Mouse (Mus musculus) T-cell, adult 2 months (primary cell): Measurements from ENCODE around the gene Cmc2.

Experiments used
- DNase-seq: peaks from one replicate; pipeline ENCODE4 v3.0.0; 2022; ENCODE audit warnings: low spot score

Cmc2 gene

DNA sequence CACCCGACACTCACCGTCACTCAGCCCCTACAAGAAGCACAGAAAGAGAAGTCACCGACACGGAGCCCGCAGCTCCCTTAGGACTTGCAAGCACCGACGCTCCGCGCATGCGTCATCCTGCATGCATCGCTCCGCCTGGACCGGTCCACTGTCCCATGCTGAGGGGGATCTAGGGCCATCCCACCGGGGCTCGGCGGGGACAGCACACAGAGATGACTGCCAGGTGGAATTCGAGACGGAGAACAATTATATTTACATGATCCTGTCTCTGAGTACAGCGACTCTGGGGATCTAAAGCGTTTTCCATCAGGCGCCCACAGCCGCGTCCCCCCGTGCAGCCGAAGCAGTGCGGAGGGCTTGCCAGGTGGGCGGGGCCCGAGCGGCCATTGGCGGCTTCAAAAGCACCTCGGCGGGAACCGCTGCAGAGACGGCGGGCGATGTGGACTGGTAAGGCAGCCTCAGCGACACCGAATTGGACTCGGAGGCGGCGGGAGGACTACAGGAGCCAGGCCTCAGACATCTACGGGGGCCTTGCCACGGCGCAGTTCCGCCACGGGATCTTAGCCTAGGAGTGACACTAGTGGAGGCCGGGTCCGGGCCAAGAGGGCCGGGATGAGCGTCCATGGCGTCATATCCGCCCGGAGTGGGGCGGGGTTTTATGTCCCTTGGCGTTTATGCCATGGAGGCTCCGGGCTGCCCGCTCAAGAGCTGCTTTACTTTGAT, at the start of gene Cmc2, which contains the start of gene Cenpn:
Gene Cmc2, minus strand, starts transcription at position 119 of the 723 bp plus-strand sequence.
Gene Cenpn, plus strand, starts transcription at position 394 of the 723 bp plus-strand sequence.
- peak; percentile 88 for DNase-seq

DNA sequence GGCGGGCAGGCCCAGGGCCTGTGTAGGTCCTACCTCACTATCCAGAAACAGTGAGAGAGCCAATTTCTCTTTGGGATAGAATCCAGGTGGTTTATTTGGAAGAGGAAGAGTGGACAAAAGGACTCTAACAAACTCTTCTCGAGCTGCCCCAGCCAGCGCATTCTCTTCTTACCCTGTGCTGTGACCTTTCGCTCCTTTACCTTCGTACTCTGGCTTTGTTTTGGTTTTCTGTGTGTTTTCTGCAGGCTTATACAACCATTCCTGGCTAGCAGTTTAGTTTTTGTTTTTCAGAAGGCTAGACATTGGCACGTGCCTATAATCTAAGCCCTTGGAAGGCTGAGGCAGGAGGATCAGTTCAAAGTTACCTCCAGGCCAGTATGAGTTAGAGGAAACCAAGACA, 48.3 kb upstream of the Cmc2 start:
- DNase-seq: no peak

DNA sequence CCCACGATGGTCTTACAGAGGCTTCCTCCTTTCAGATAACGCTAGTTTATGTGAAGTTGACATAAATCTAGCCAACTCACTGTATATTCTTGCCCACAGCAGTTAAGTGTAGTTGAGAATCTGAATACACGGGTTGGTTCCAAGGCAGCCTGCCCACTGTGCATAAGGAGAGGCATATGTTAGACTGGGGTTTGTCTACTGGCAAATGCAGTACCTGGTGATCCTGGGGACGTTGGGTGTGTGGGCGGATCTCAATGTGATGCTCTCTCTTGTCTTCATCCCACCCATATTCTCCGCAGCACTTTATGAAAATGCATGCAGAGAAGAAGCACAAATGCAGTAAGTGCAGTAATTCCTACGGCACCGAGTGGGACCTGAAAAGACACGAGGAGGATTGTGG, 33.2 kb upstream of the Cmc2 start:
- DNase-seq: no peak

DNA sequence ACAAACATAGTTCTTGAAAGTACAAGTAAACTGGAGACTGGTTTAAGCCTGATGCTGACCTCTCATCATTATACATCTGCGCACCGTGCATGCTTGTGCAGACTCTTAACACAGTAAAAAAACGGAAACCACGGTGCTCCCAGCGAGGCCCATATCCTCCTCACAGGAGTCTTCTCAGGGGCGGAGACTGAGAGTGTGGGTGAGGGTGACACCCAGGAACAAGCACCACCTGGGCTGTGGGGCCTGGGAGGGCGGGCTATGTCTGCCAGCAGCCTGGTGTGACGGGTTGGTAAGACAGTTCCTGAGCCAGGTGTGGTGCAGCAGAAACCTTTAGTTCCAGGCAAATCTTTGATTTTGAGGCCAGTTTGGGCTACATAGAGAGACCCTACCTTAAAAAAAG, 31.2 kb upstream of the Cmc2 start:
- peak; percentile 47 for DNase-seq

DNA sequence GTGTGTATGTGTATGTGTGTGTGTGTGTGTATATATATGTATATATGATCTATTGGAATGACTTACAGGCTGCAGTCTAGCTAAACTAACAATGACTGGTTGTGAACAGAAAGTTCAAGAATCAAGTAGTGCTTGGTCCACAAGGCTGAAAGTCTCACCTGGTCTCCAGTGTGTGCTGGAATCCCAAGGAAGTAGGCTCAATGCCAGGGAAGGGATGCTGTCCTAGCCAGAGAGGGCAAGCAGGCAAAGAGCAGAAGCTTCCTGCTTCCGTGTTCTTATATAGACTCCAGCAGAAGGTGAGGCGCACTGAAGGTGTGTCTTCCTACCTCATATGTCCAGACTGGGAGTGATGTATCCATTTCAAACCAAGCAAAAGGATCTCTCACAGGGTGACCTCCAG, 30.5 kb upstream of the Cmc2 start:
- no peak for DNase-seq

DNA sequence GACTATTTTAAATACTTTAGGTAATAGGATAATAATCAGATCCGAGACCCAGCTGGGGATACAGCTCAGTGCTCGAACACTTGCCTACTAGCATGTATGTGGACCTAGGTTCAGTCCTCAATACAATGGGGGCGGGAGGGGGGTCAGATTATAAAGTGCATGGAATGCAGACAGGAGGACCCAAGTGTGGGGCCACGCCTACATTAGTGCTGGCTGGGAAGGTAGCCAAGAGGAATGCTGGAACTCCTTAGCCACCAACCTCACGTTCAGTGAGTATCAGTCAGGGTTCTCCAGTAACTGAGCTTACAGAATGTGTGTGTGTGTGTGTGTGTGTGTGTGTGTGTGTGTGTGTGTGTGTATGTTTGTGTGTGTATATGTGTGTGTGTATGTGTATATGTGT, 30.1 kb upstream of the Cmc2 start:
- no peak for DNase-seq

DNA sequence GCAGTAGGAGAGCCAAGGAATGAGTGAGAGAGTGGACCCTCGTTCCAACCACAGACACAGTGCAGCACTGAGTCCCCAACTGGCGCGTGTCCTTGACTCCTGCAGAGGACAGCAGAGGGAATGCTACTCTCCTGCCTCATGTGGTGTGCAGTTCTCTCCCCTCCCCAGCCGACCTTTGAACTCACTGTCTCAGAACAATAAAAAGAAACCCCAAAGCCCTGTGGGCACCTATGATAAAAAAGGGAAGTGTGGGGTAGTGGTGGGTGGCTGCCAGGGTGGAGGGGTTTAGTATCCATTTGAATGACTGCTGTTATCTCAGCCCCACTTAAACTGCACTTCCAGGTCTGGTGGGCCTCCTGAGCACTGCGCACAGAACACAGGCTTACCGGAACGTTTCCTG, 26.3 kb upstream of the Cmc2 start:
- no peak for DNase-seq

DNA sequence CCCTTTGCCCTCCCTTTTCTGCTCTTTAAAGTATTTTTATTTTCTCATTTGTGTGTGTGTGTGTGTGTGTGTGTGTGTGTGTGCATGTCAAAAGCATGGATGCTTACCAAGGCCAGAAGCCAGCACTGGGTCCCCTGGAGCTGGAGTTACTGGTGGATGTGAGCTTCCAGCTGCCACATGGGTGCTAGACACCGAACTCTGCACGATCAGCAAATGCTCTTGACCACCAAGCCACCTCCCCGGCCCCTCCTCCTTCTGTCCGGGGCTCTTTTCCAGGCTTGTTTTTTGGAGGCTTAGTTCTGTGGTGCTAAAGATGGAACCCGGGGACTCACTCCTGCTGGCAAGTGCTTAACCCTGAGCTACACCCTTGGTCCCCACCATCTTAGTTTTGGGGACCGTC, 25.6 kb upstream of the Cmc2 start:
- no peak for DNase-seq

DNA sequence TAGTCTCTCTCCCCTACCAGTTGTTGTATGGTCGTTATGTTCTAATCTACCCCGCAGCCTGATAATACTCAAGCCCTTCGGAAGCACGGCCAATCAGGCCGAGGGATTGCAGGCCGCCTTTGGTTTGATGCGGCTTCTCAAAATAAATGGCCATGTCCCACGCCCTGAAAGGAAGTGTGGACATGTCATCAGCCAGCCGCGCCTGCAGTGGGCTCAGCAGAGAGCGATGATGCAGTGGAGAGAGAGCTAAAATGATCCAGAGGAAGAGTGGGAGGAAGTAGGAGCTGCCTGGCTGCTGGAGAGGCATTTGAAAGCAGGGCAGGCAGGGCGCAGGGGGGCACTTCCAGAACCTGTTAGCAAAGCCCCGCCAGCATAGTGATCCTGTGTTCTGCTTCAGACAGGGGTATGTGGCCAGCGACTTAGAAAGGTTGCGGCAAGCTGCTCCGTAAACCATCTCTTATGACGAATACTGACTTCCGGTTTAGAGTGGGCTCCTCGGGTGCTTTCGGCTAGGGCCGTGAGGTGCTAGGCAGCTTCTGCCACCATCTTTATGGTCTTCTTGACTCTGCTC, 25.1 kb upstream of the Cmc2 start:
- peak; percentile 59 for DNase-seq

DNA sequence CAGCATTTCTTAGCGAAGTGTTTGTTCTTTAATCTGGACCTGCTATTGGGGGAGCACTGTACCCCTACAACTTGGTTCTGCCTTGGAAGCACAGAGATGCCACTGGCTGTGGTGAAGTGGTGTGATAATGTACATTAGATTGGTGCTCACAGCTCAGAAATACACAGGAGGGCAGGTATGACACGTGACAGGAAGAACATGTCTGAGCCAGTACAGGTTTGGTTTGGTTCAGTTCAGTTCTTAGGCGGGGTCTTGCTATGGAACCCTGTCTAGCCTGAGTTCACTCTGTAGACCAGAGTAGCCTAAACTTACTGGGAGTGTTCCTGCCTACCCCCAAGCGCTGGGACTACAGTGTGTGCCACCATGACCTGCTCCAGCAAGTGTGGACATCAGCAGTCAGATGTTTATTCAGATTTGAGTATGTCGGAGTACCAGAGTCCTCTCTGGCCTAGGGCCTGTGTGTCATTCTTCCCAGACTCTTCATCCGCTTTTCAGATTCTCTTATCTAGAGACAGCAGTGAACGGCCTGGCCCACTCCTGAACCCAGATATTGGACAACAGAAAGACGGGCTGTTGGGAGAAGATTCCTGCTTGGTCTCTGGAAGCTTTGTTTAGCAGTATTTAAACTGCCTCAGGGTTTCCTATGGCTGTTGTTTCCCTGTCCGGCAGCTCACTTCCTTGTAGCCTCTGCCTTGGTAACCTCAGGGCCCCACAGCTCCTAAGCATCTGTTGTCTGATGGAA, 24.1 kb upstream of the Cmc2 start:
- no peak for DNase-seq

DNA sequence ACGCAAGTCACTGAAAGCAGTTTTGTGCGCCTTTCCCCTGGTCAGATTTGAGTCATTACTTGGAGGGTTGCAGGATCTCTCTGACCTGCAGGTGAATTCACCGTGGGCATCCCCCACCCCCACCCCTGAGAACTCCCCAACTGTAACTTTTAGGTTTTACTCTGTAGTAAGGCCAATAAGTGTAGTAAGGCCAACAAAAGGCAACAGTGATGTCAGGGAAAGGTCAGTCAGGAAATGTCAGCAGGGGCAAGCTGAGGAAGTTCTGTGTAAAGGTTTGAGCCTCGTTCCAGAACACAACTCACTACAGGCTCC, 23.1 kb upstream of the Cmc2 start:
- DNase-seq: no peak

DNA sequence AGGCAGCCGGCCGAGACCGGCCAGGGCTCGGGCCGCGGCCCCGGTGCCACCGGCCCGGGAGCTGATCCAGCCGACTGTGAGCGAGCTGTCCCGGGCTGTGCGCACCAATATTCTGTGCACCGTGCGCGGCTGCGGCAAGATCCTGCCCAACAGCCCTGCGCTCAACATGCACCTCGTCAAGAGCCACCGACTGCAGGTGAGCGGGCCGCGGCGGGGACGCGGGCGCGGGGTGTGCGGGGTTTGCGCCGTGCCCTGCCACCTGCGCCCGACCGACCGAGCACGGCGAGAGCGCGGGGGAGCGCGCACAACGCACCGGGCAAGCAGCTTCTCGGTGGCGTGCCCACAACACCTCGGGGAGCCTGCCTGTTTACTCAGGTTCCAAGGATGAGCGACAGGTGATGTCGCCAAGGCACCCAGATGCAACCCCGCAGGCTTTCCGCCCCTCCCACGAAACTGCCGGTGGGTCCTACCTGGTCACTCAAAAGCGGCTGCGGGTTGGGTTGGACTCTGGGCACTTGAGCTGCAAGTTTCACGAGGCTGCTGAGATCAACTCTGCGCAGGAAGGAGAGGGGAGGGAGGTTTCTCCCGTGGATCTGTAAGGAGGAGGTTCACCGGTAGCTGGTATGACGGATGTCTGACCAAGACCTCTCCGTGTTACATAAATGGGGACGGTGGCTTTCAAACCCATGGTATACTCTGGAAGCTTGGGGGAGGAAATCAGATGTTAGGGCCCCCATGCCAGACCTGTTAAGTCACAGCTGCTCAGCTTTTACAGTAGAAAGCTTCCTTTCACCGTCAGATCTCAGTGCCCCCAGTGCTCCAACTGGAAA, 22.5 kb upstream of the Cmc2 start:
- peak; percentile 31 for DNase-seq

DNA sequence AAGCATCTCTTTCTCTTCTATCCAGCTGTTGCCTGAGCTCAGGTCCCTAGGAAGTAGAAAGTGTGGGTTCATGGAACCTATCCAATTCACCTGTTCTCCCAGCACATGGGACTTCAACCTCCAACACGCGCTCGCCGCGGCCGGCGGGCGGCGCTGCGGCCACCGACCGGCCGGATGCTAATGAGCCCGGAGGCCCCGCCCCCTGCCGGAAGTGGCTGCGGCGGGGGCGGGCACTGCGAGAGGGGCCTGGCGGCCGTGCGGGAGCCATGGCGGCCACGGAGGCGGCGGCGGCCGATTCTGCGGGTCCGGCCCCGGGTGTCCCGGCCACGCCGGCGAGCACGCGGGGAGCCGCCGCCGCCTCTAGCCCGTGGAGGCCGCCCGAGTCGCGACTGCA, 21.9 kb upstream of the Cmc2 start, which contains the start of gene Atmin:
Gene Atmin, plus strand, starts transcription at position 233 of the 394 bp plus-strand sequence.
- peak; percentile 69 for DNase-seq

DNA sequence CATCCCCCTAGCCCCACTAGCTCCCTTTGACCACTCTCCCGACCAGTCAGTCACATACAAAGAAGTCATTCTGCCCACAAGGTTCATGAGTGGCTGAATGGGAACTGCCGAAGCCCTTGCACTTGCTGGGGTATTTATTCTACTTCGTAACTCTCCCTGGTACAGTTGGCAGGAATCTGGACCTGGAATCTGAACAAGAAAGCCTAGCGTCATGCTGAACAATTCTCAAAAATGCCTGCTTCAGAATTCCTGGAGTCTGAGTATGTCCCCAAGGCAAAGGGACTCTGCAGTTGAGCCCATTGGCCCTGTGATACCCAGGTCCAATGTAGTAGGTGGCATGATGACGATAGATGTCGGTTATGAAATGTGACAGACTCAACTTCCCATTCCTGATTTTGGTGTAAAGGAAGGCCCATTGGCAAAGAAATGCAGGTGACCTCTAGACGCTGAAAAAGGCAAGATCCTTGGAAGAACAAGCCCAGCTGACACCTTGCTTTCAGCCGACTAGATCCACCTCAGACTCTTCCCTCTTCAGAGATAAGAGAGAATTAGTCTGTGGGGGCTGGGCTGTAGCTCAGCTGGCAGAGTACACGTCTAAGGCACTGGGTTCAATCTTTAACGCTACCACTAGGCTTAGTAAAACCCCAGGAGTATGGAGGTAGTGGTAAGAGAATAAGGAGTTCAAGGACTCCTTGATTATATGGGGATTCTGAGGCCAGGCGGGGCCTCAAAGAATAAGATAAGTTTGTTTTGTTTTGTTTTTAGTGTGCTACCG, 21.2 kb upstream of the Cmc2 start:
- no peak for DNase-seq

DNA sequence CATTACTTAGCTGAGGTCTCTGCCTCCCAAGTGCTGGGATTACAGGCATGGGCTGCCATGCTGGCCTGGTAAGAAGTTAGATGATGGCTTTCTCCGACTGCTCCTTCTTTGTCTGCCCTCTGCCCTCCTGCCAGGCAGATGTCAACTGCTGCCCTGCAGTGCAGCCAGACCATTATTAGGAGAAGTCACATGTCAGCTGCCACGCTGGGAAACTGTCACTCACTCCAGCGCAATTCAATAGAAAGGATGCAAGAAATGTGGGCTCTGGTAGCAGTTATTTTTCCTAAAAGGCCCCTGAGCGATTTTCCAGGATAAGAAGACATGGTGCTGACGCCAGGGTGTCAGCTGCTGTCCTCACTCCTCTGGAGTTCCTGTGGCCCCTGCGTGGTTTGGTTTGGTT, 14.3 kb upstream of the Cmc2 start:
- no peak for DNase-seq

DNA sequence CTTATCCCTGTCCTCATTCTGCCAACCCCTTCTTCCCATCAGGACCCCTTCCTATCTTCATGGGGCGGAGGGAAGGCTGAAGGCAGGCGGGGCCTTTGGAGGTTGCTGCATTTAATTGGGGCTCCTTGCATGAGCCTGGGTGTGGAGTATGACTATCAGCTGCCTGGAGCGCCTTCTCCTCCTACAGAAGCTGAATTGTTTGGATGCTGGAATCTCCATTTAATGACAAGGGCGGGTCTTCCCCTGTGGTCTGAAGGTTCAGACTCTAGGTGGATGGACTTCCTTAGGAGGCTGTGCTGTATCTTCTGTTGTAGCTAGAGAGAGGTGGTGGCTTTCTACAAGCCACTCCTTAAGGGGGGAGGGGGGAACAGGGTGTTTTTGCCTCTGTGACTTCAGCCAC, 13.7 kb upstream of the Cmc2 start:
- no peak for DNase-seq

DNA sequence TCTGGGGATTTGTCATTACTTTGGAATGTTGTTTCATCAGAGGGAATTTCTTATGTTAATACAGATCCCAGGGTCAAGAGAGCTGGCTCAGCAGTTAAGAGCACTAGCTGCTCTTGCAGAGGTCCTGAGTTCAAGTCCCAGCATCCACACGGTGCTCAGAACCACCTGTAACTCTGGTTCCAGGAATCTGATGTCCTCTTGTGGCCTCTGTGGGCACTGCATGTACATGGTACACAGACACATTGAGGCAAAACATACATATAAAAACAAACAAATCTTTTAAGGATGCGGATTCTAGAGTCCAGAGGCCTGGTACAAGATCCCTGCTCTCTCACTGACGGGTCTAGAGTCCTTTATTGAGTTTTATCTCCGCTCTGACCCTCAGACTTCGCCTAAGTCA, 7.3 kb upstream of the Cmc2 start:
- DNase-seq: no peak

DNA sequence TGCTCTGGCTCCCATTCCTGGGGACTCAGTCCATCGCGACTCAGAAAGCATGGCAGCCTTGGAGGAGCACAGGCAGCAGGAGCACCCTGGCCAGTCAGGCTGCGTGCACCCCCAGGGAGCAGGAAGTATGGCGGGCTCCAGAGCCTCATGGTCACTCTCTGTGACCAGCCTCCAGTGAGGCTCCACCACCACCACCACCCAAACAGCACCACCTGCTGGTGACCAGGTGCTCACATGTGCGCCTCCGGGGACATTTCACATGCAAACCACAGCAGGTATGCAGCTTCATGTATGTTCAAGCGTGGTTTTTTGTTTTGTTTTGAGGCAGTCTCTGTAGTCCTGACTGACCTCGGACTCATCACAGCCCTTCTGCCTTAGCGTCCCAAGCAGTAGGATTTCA, 6.6 kb upstream of the Cmc2 start:
- DNase-seq: peak; percentile 58

DNA sequence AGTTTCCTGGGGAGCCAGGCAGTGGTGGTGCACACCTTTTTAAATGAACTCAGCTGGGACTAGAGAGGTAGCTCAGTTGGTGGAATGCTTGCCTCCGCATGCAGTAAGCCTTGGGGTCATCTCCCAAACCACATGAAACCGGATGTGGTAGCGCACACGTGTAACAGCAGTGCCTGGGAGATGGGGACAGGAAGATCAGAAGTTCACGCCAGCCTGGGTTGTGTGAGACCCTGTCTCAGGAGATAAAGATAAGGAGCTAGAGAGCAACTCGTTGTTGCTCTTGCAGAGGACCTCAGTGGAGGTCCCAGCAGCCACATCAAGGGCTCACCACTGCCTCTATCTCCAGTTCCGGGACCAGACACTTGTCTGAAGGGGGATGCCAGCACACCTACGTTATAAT, 2.3 kb upstream of the Cmc2 start:
- DNase-seq: peak; percentile 43

DNA sequence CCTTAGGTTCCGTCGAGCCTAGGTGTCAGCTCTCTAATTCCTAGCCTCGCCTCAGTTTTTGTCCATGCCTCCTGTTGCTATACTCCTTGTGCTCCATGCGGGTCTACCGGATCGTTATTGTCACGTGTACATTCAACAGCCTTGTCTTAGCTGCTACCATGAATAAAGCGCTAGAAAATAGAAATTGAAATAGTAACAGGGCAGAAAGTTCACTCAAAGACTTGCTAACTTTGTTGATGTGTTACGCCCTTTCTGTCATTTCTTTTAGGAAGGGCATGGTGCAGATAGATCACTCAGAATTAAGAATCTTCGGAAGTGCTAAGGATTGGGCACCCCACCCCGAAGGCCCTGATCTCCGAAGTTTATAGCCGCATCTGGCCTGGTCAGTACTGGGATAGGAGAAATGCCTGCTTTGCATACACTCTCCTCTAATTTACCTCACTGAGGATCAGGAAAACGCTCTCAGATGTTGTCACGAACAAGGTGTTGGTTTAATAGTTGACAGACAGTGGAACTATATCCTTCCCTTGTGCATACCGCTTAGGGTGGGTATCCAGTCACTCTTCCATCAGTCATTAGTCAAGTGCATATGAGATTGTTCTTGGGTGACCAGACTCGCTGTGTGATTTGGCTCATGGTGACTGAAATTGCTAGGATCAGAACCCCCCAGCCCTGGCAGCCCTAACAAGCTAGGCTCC, 954 bp upstream of the Cmc2 start:
- no peak for DNase-seq

DNA sequence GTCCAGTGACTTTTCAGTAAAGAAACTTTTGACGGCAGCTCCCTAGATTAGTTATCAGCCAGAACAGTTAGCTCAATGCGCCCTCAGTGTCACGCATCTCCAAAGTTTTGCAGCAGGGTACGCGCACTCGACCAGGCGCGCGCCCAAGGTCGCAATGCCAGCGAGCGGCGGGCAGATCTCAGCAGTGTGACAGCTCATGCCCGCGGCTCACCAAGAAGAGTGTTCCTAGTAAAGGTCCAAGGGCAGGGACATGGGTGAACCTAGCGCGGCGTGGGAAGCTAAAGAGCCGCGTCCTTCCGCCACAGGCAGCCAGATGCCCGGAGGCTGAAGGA, 284 bp downstream of the Cmc2 start:
- no peak for DNase-seq
